Mouse (Mus musculus): Measurements from ENCODE around the gene Hist1h3i. TPM values are rescaled to one million over a fixed set of nuclear protein-coding genes. Genes with fewer than 3 reads are reported as not detected.
"Not testable (repeated sequence)": the region's sequence is repeated elsewhere in the genome, so short reads cannot be mapped to it uniquely, and the experiment has no call there.

Hist1h3i gene
- 108 and 166 TPM in 2 replicates for polyA plus RNA-seq (2014; fragmentation: Nextera tagmentation; extraction: Ambion mirVana)

GRCm38 (mm10) chr13:21783255-21783617 lies at the start of gene Hist1h3i:
Gene Hist1h3i, minus strand, starts transcription at chr13:21783370.
- Histone ChIP-seq H3K27ac (ENCODE audit: low read depth, low read length) (peak within 1 kb of the TSS; percentile 87), H3K9me3 (replicated peaks; ENCODE audit: control insufficient read depth, low read length) (no peaks in the 10 kb centered on the region), H3K4me1 (ENCODE audit: control insufficient read depth, insufficient read depth, low read length) (peaks cover 39% of the 10 kb centered on the region), H3K36me3 (ENCODE audit: control insufficient read depth, insufficient read depth, low read length) (no peaks in the 10 kb centered on the region), H3K4me3 (ENCODE audit: low read depth, low read length) (peak within 1 kb of the TSS; percentile 37), H3K9ac (ENCODE audit: low read length) (peak within 1 kb of the TSS; percentile 68), H3K4me2 (ENCODE audit: low read length) (peak within 1 kb of the TSS; percentile 67), H3K27me3 (replicated peaks; ENCODE audit: control insufficient read depth, insufficient read depth, low read length) (no peaks in the 10 kb centered on the region)
- WGBS, result 0% methylated on average over 11 of the region's 20 CpGs
- ATAC-seq (peak; percentile 73), DNase-seq (ENCODE audit: low spot score) (peak; percentile 97)

- ATAC-seq, result peak; percentile 85
- not testable (repeated sequence) for H3K4me1 ChIP-seq (ENCODE audit: control insufficient read depth, insufficient read depth, low read length); H3K27ac ChIP-seq (ENCODE audit: low read depth, low read length); H3K9ac ChIP-seq (ENCODE audit: low read length); H3K4me3 ChIP-seq (ENCODE audit: low read depth, low read length); H3K9me3 ChIP-seq (replicated peaks; ENCODE audit: control insufficient read depth, low read length); DNase-seq (ENCODE audit: low spot score); H3K36me3 ChIP-seq (ENCODE audit: control insufficient read depth, insufficient read depth, low read length); H3K27me3 ChIP-seq (replicated peaks; ENCODE audit: control insufficient read depth, insufficient read depth, low read length)
- WGBS, result 0% methylated on average over 20 of the region's 58 CpGs
- peak within 1 kb of the TSS; percentile 33; the same call in 1 of the 2 replicates for H3K4me2 ChIP-seq (ENCODE audit: low read length)
These were observed 48.5 kb upstream of the Hist1h3i start, which contains the start of gene Hist1h4n for GRCm38 (mm10) chr13:21831418-21832394. Gene Hist1h4n, minus strand, starts transcription at chr13:21832196.

GRCm38 (mm10) chr13:21830344-21830743 lies 47.2 kb upstream of the Hist1h3i start:
- no peaks in the 10 kb centered on the region for H3K36me3 ChIP-seq (ENCODE audit: control insufficient read depth, insufficient read depth, low read length)
- H3K9ac ChIP-seq (ENCODE audit: low read length), result no peak overlapping the region
- no peaks in the 10 kb centered on the region for H3K9me3 ChIP-seq (replicated peaks; ENCODE audit: control insufficient read depth, low read length)
- no peak for ATAC-seq
- H3K27ac ChIP-seq (ENCODE audit: low read depth, low read length), result no peak overlapping the region
- H3K4me2 ChIP-seq (ENCODE audit: low read length), result no peak overlapping the region
- 83% methylated on average over 10 of the region's 10 CpGs for WGBS
- no peak for DNase-seq (ENCODE audit: low spot score)
- H3K4me1 ChIP-seq (ENCODE audit: control insufficient read depth, insufficient read depth, low read length), result no peaks in the 10 kb centered on the region
- no peak overlapping the region for H3K4me3 ChIP-seq (ENCODE audit: low read depth, low read length)
- H3K27me3 ChIP-seq (replicated peaks; ENCODE audit: control insufficient read depth, insufficient read depth, low read length), result no peaks in the 10 kb centered on the region

- H3K36me3 ChIP-seq (ENCODE audit: control insufficient read depth, insufficient read depth, low read length), result no peaks in the 10 kb centered on the region
- H3K27ac ChIP-seq (ENCODE audit: low read depth, low read length), result no peak overlapping the region
- H3K4me3 ChIP-seq (ENCODE audit: low read depth, low read length), result no peak overlapping the region
- 76% methylated on average over 3 of the region's 3 CpGs for WGBS
- H3K4me1 ChIP-seq (ENCODE audit: control insufficient read depth, insufficient read depth, low read length), result no peaks in the 10 kb centered on the region
- no peaks in the 10 kb centered on the region for H3K9me3 ChIP-seq (replicated peaks; ENCODE audit: control insufficient read depth, low read length)
- ATAC-seq, result no peak
- no peak overlapping the region for H3K9ac ChIP-seq (ENCODE audit: low read length)
- H3K4me2 ChIP-seq (ENCODE audit: low read length), result no peak overlapping the region
- no peak for DNase-seq (ENCODE audit: low spot score)
- no peaks in the 10 kb centered on the region for H3K27me3 ChIP-seq (replicated peaks; ENCODE audit: control insufficient read depth, insufficient read depth, low read length)
These were observed 45.3 kb upstream of the Hist1h3i start for GRCm38 (mm10) chr13:21828511-21828910.

- DNase-seq (ENCODE audit: low spot score); H3K4me2 ChIP-seq (ENCODE audit: low read length); H3K27ac ChIP-seq (ENCODE audit: low read depth, low read length); H3K4me3 ChIP-seq (ENCODE audit: low read depth, low read length); H3K27me3 ChIP-seq (replicated peaks; ENCODE audit: control insufficient read depth, insufficient read depth, low read length); H3K36me3 ChIP-seq (ENCODE audit: control insufficient read depth, insufficient read depth, low read length); ATAC-seq; H3K9ac ChIP-seq (ENCODE audit: low read length); H3K9me3 ChIP-seq (replicated peaks; ENCODE audit: control insufficient read depth, low read length); H3K4me1 ChIP-seq (ENCODE audit: control insufficient read depth, insufficient read depth, low read length): not testable (repeated sequence)
- WGBS, result 52% methylated on average over 6 of the region's 16 CpGs
These were observed 37.1 kb upstream of the Hist1h3i start for GRCm38 (mm10) chr13:21820082-21820890.

- ATAC-seq, result peak; percentile 40
- not testable (repeated sequence) for H3K27ac ChIP-seq (ENCODE audit: low read depth, low read length); H3K9me3 ChIP-seq (replicated peaks; ENCODE audit: control insufficient read depth, low read length); H3K36me3 ChIP-seq (ENCODE audit: control insufficient read depth, insufficient read depth, low read length); H3K9ac ChIP-seq (ENCODE audit: low read length); H3K27me3 ChIP-seq (replicated peaks; ENCODE audit: control insufficient read depth, insufficient read depth, low read length); H3K4me1 ChIP-seq (ENCODE audit: control insufficient read depth, insufficient read depth, low read length); DNase-seq (ENCODE audit: low spot score)
- Histone ChIP-seq H3K4me2 (ENCODE audit: low read length) (peak overlapping the region; percentile 40), H3K4me3 (ENCODE audit: low read depth, low read length) (0 out of 2 replicates have a peak overlapping the region, but pooled peaks have one; percentile 19)
- WGBS, result 0% methylated on average over 10 of the region's 14 CpGs
These were observed 28.9 kb upstream of the Hist1h3i start for GRCm38 (mm10) chr13:21812092-21812491.

GRCm38 (mm10) chr13:21811539-21811938 lies 28.4 kb upstream of the Hist1h3i start, which contains the start of gene Hist1h4m:
Gene Hist1h4m, plus strand, starts transcription at chr13:21811746.
- H3K9ac ChIP-seq (ENCODE audit: low read length); H3K27me3 ChIP-seq (replicated peaks; ENCODE audit: control insufficient read depth, insufficient read depth, low read length); H3K4me1 ChIP-seq (ENCODE audit: control insufficient read depth, insufficient read depth, low read length); H3K36me3 ChIP-seq (ENCODE audit: control insufficient read depth, insufficient read depth, low read length); H3K27ac ChIP-seq (ENCODE audit: low read depth, low read length); H3K9me3 ChIP-seq (replicated peaks; ENCODE audit: control insufficient read depth, low read length); DNase-seq (ENCODE audit: low spot score): not testable (repeated sequence)
- Histone ChIP-seq H3K4me3 (ENCODE audit: low read depth, low read length) (0 out of 2 replicates have a peak within 1 kb of the TSS, but pooled peaks have one; percentile 19), H3K4me2 (ENCODE audit: low read length) (peak within 1 kb of the TSS; percentile 40)
- ATAC-seq, result peak; percentile 63
- WGBS, result no CpG with 5 or more reads among the region's 24 CpGs

GRCm38 (mm10) chr13:21811074-21811473 lies 27.9 kb upstream of the Hist1h3i start:
- no CpG with 5 or more reads among the region's 8 CpGs for WGBS
- ATAC-seq, result peak; percentile 22
- H3K4me1 ChIP-seq (ENCODE audit: control insufficient read depth, insufficient read depth, low read length); H3K4me3 ChIP-seq (ENCODE audit: low read depth, low read length); H3K27ac ChIP-seq (ENCODE audit: low read depth, low read length); H3K27me3 ChIP-seq (replicated peaks; ENCODE audit: control insufficient read depth, insufficient read depth, low read length); H3K36me3 ChIP-seq (ENCODE audit: control insufficient read depth, insufficient read depth, low read length); H3K4me2 ChIP-seq (ENCODE audit: low read length); DNase-seq (ENCODE audit: low spot score); H3K9ac ChIP-seq (ENCODE audit: low read length); H3K9me3 ChIP-seq (replicated peaks; ENCODE audit: control insufficient read depth, low read length): not testable (repeated sequence)
